Mouse (Mus musculus): ENCODE results near the gene Gm21974. TPM values are rescaled to one million over a fixed set of nuclear protein-coding genes. Genes with fewer than 3 reads are reported as not detected.
"Not testable (repeated sequence)": the region's sequence is repeated elsewhere in the genome, so short reads cannot be mapped to it uniquely, and the experiment has no call there.

Gene Gm21974
- polyA plus RNA-seq (2012; rRNA removed), result not detected in 2 replicates

DNA sequence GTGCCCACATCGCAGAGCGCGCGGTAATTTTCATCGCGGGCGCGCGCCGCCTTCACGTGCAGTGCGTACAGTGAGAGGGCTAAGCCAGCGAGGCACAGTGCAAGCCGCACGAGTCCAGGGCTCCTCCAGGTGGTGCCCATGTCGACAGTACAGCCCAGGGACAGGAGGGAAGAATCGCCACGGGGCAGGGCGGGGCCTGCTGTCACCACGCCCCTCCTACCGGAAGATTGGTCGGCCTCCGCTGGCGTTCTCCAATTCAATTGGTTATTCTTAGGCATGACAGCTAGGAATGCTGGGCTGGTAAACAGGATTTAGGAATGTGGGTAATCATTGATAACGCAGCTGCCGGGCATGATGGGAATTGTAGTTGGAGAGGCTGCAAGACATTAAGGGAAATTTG lies at the start of gene Gm21974, which contains the start of gene Vkorc1:
TSS of gene Gm21974 (minus strand) at position 13 of the 400 bp plus-strand sequence.
TSS of gene Vkorc1 (minus strand) at position 176 of the 400 bp plus-strand sequence.
- TF ChIP-seq CTCF (IDR thresholded peaks at IDR 0.05; ENCODE audit: extremely low read depth, insufficient read length, insufficient replicate concordance, low read depth, low read length) (no peak), POLR2A (IDR thresholded peaks at IDR 0.05; ENCODE audit: low read depth, low read length) (no peak)
- H3K4me1 ChIP-seq (ENCODE audit: control insufficient read depth, insufficient read depth, insufficient read length, low read length), result peaks cover 14% of the 10 kb centered on the region
- 1% methylated on average over 26 of the region's 26 CpGs for WGBS
- no peaks in the 10 kb centered on the region for H3K27me3 ChIP-seq (ENCODE audit: control insufficient read depth, insufficient read depth, low read length)
- peak within 1 kb of the TSS; percentile 31 for H3K27ac ChIP-seq (ENCODE audit: insufficient read depth, low read depth, low read length)
- H3K4me3 ChIP-seq (ENCODE audit: low read depth, low read length), result peak within 1 kb of the TSS; percentile 65
- peaks cover 4% of the 10 kb centered on the region; the same call in 1 of the 2 replicates for H3K36me3 ChIP-seq (ENCODE audit: control insufficient read depth, insufficient read depth, low read length)

DNA sequence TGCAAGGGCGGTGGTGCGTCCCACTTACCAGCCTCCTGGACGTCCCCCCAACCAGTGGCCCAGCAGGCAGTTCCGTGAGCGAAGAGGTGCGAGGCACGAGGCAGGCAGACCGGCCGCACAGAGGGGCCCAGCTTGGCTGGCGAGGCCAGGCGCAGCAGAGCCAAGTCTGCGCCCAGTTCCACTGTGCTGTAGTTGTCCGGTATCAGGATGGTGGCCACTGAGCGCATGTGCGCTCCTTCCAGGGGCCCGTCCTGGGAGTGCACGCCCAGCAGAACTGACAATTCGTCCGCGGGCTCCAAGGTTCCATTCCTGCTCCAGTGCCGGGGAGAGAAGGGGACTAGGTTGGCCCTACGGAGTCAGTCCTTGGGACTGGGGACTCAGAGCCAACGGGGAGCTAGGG lies 49.4 kb upstream of the Gm21974 start:
- Histone ChIP-seq H3K27me3 (ENCODE audit: control insufficient read depth, insufficient read depth, low read length) (no peaks in the 10 kb centered on the region), H3K27ac (ENCODE audit: insufficient read depth, low read depth, low read length) (no peak overlapping the region), H3K4me1 (ENCODE audit: control insufficient read depth, insufficient read depth, insufficient read length, low read length) (peaks cover 17% of the 10 kb centered on the region; the same call in 1 of the 2 replicates), H3K4me3 (ENCODE audit: low read depth, low read length) (no peak overlapping the region), H3K36me3 (ENCODE audit: control insufficient read depth, insufficient read depth, low read length) (no peaks in the 10 kb centered on the region)
- WGBS, result 20% methylated on average over 23 of the region's 23 CpGs
- TF ChIP-seq CTCF (IDR thresholded peaks at IDR 0.05; ENCODE audit: extremely low read depth, insufficient read length, insufficient replicate concordance, low read depth, low read length), result no peak
- TF ChIP-seq POLR2A (IDR thresholded peaks at IDR 0.05; ENCODE audit: low read depth, low read length), result no peak

DNA sequence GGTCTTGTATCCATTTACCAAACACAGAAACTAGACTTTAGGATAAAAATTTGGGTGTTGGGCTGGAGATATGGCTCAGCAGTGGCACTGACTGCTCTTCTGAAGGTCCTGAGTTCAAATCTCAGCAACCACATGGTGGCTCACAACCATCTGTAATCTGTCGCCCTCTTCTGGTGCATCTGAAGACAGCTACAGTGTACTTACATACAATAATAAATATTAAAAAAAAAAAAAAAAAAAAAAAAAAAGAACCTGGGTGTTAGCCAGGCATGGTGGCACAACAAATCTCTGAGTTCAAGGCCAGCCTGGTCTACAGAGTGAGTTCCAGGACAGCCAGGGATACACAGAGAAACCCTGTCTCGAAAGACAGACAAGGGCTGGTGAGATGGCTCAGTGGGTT lies 46.8 kb upstream of the Gm21974 start:
- H3K4me3 ChIP-seq (ENCODE audit: low read depth, low read length); H3K36me3 ChIP-seq (ENCODE audit: control insufficient read depth, insufficient read depth, low read length); H3K27me3 ChIP-seq (ENCODE audit: control insufficient read depth, insufficient read depth, low read length); H3K27ac ChIP-seq (ENCODE audit: insufficient read depth, low read depth, low read length): not testable (repeated sequence)
- peaks cover 11% of the 10 kb centered on the region; the same call in 1 of the 2 replicates for H3K4me1 ChIP-seq (ENCODE audit: control insufficient read depth, insufficient read depth, insufficient read length, low read length)
- 43% methylated on average over 2 of the region's 2 CpGs for WGBS

DNA sequence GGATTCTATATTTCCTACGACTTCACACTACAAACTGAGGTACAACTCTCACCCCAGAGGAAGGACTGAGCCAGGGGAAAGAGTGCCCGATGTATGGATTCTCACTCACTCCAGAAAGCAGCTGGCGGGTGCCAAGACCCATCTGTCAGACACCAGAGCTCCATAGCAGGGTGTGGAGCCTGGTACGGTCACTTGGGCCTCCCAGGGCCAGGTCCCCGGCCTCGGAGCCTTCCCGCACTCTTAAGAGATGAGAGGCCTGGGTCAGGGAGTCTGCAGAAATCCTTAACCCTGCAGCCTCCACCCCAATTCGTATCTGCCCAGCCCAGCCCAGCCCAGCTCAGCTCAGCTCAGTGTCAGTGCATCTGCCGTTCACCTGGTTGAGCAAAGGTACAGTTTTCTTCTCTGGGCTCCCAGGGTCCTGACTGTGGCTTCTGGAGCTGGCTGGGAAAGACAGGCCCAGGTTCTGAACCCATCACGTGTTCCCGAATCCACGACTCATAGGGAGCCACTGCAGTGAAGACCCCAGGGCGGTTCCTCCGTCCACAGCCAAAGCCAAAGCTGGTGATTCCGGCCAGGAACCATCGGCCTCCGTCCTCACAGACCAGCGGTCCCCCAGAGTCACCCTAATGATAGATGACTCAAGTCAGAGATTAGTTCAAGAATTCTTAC lies 41.1 kb upstream of the Gm21974 start:
- no peaks in the 10 kb centered on the region for H3K36me3 ChIP-seq (ENCODE audit: control insufficient read depth, insufficient read depth, low read length)
- peak overlapping the region; percentile 89 for H3K4me3 ChIP-seq (ENCODE audit: low read depth, low read length)
- no peak overlapping the region for H3K27ac ChIP-seq (ENCODE audit: insufficient read depth, low read depth, low read length)
- H3K4me1 ChIP-seq (ENCODE audit: control insufficient read depth, insufficient read depth, insufficient read length, low read length), result peaks cover 14% of the 10 kb centered on the region
- WGBS, result 60% methylated on average over 18 of the region's 18 CpGs
- TF ChIP-seq CTCF (IDR thresholded peaks at IDR 0.05; ENCODE audit: extremely low read depth, insufficient read length, insufficient replicate concordance, low read depth, low read length), result no peak
- TF ChIP-seq POLR2A (IDR thresholded peaks at IDR 0.05; ENCODE audit: low read depth, low read length), result no peak
- no peaks in the 10 kb centered on the region for H3K27me3 ChIP-seq (ENCODE audit: control insufficient read depth, insufficient read depth, low read length)

DNA sequence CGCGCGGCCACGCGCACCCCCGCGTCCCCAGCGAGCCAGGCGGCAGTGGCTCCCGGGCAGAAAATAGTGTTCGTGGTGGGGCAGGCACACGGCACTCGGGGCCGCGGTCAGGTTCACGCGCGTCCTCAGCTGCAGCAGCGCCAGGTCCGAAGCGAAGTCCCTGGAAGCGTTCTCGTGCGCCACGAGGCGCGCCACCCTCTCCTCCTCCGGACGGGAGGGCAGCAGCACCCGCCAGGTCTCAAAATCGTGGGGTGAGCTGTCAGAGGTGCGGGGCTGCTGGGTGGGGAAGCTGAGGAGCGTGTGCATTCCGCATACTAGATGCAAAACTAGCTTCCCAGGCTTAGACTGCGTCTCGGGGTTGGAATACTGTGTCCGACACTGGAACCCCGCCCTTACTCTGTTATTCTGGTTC lies 40.5 kb upstream of the Gm21974 start:
- peak overlapping the region; percentile 89 for H3K4me3 ChIP-seq (ENCODE audit: low read depth, low read length)
- WGBS, result 1% methylated on average over 38 of the region's 38 CpGs
- H3K4me1 ChIP-seq (ENCODE audit: control insufficient read depth, insufficient read depth, insufficient read length, low read length), result peaks cover 16% of the 10 kb centered on the region
- TF ChIP-seq CTCF (IDR thresholded peaks at IDR 0.05; ENCODE audit: extremely low read depth, insufficient read length, insufficient replicate concordance, low read depth, low read length), result no peak
- TF ChIP-seq POLR2A (IDR thresholded peaks at IDR 0.05; ENCODE audit: low read depth, low read length), result no peak
- peak overlapping the region; percentile 18; the same call in 1 of the 2 replicates for H3K27ac ChIP-seq (ENCODE audit: insufficient read depth, low read depth, low read length)
- no peaks in the 10 kb centered on the region for H3K27me3 ChIP-seq (ENCODE audit: control insufficient read depth, insufficient read depth, low read length)
- no peaks in the 10 kb centered on the region for H3K36me3 ChIP-seq (ENCODE audit: control insufficient read depth, insufficient read depth, low read length)

DNA sequence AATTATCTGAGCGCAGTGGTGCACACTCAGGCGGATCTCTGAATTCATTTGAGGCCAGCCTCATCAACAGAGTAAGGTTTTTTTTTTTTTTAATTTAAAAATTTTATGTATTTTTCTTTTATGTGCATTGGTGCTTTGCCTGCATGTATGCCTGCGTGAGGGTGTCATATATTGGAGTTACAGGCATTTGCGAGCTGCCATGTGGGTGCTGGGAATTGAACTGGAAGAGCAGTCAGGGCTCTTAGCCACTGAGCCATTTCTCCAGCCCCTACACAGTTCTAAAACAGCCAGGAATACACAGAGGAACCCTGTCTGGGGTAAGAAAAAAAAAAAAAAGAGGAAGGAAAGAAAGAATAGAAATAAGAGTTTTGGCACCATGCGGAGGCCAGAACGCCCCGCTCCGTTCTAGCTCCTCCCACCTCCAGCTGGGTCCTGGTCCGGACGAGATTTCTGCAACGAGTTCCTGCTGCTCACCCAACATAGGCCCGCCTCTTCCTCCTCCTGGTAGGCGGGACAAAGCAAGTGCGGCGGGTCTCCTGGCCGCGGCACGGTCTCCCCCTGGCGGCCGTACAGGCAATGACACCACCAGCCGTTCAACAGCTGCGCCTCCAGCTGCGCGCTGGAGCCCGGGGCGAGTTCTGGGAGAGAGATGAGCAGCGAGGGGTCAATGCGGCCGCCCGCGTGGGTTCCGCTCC lies 39.9 kb upstream of the Gm21974 start:
- H3K27ac ChIP-seq (ENCODE audit: insufficient read depth, low read depth, low read length), result peak overlapping the region; percentile 18; the same call in 1 of the 2 replicates
- no peaks in the 10 kb centered on the region for H3K27me3 ChIP-seq (ENCODE audit: control insufficient read depth, insufficient read depth, low read length)
- 0 out of 2 replicates have a peak, but pooled peaks have one; percentile 23 for TF ChIP-seq POLR2A (IDR thresholded peaks at IDR 0.05; ENCODE audit: low read depth, low read length)
- TF ChIP-seq CTCF (IDR thresholded peaks at IDR 0.05; ENCODE audit: extremely low read depth, insufficient read length, insufficient replicate concordance, low read depth, low read length), result peak; percentile 91
- H3K4me3 ChIP-seq (ENCODE audit: low read depth, low read length), result peak overlapping the region; percentile 89
- peaks cover 16% of the 10 kb centered on the region for H3K4me1 ChIP-seq (ENCODE audit: control insufficient read depth, insufficient read depth, insufficient read length, low read length)
- no peaks in the 10 kb centered on the region for H3K36me3 ChIP-seq (ENCODE audit: control insufficient read depth, insufficient read depth, low read length)
- 7% methylated on average over 32 of the region's 32 CpGs for WGBS

DNA sequence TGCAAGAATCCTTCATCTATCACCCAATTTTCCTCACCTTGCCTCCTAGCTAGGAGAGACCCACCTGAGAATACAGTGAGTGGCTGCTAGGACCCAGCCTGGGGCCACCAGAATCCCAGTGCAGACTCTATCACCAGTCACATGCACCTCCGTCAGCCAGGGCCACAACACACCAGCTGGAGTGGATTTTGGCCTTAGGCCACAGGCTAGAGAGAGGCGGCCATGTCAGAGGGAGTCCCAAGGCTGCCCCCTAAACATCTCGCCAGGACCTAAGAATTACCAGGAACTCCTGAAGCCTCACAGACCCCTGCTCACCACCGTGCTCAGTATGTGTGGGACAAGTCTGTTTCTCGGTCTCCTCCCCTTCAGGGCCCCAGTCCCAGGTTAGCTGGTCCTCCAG lies 38.8 kb upstream of the Gm21974 start:
- Histone ChIP-seq H3K27ac (ENCODE audit: insufficient read depth, low read depth, low read length) (no peak overlapping the region), H3K36me3 (ENCODE audit: control insufficient read depth, insufficient read depth, low read length) (no peaks in the 10 kb centered on the region), H3K27me3 (ENCODE audit: control insufficient read depth, insufficient read depth, low read length) (no peaks in the 10 kb centered on the region), H3K4me1 (ENCODE audit: control insufficient read depth, insufficient read depth, insufficient read length, low read length) (peaks cover 16% of the 10 kb centered on the region), H3K4me3 (ENCODE audit: low read depth, low read length) (no peak overlapping the region)
- WGBS, result 84% methylated on average over 5 of the region's 5 CpGs
- TF ChIP-seq CTCF (IDR thresholded peaks at IDR 0.05; ENCODE audit: extremely low read depth, insufficient read length, insufficient replicate concordance, low read depth, low read length) (no peak), POLR2A (IDR thresholded peaks at IDR 0.05; ENCODE audit: low read depth, low read length) (no peak)

Measured in small intestine, adult 2 months (tissue).